Mouse (Mus musculus) liver, postnatal 0 days (tissue): ENCODE measurements around the gene Vps13a. TPM values are rescaled to one million over a fixed set of nuclear protein-coding genes. Genes with fewer than 3 reads are reported as not detected.

Experiments used
- ATAC-seq: fragments of 200-750 bp; cut with Nextera tagmentation; 2 replicates; pipeline ENCODE4 v1.8.0; 2017; ENCODE audit warnings: mild to moderate bottlenecking, moderate library complexity
- DNase-seq: peaks from one replicate; pipeline ENCODE4 v3.0.0-alpha.2; 2016
- H3K27ac ChIP-seq: fragments of 300-500 bp; sonication (generic); 2 replicates; pipeline ENCODE4 v1.5.1; 2014; ENCODE audit warnings: antibody characterized with exemption, moderate library complexity, mild to moderate bottlenecking, low read depth
- H3K27me3 ChIP-seq: fragments of 300-500 bp; sonication (generic); 2 replicates; pipeline ENCODE4 v1.6.1; 2014; ENCODE audit warnings: low read length, control low read depth, mixed read lengths; ENCODE audit not compliant: insufficient read depth
- H3K36me3 ChIP-seq: fragments of 300-500 bp; sonication (generic); replicated peaks from 2 replicates; pipeline ENCODE4 v1.6.1; 2014; ENCODE audit warnings: mild to moderate bottlenecking, control low read depth, low read length, moderate library complexity, mixed read lengths; ENCODE audit not compliant: insufficient read depth
- H3K4me1 ChIP-seq: fragments of 300-500 bp; sonication (generic); 2 replicates; pipeline ENCODE4 v1.6.1; 2014; ENCODE audit warnings: antibody characterized with exemption, mild to moderate bottlenecking, control low read depth; ENCODE audit not compliant: insufficient read depth
- H3K4me2 ChIP-seq: fragments of 300-500 bp; sonication (generic); 2 replicates; pipeline ENCODE4 v1.6.1; 2014; ENCODE audit warnings: low read depth, mild to moderate bottlenecking, low read length, moderate library complexity, mixed read lengths
- H3K4me3 ChIP-seq: fragments of 300-500 bp; sonication (generic); 2 replicates; pipeline ENCODE4 v1.5.1; 2014; ENCODE audit warnings: low read depth, low read length
- H3K9ac ChIP-seq: fragments of 300-500 bp; sonication (generic); replicated peaks from 2 replicates; pipeline ENCODE4 v1.6.1; 2014; ENCODE audit warnings: mild to moderate bottlenecking, moderate library complexity
- H3K9me3 ChIP-seq: fragments of 300-500 bp; sonication (generic); 2 replicates; pipeline ENCODE4 v1.6.1; 2016; ENCODE audit warnings: mild to moderate bottlenecking, control low read depth, low read length, mixed read lengths
- CTCF ChIP-seq: sonication (generic); IDR thresholded peaks from 2 replicates; pipeline ENCODE4 v1.5.1; 2016; ENCODE audit warnings: antibody characterized with exemption, low read depth
- EP300 ChIP-seq: IDR thresholded peaks from 2 replicates; pipeline ENCODE4 v1.6.1; 2016; ENCODE audit warnings: antibody characterized with exemption, low read depth, mild to moderate bottlenecking
- WGBS: fragments of 180-500 bp; shearing (Covaris S2); extraction: QIAGEN DNeasy Blood & Tissue Kit; methylation state at CpG from one replicate; pipeline ENCODE4 v1.1.7; 2014; ENCODE audit not compliant: insufficient replicate concordance; 5-methylcytosine and 5-hydroxymethylcytosine counted together
- polyA plus RNA-seq: library from polyadenylated mRNA; unstranded; fragments of >200 nt; fragmentation: Nextera tagmentation; extraction: Ambion mirVana; gene quantifications from 2 replicates; pipeline ENCODE4 v1.2.1, GENCODE M21; 2015

The Vps13a gene
- polyA plus RNA-seq, 1 experiment from 2014 or later: 6.2 TPM

GRCm38 (mm10) chr19:16753151-16753550 lies 27.6 kb downstream of the Vps13a start:
- 75% methylated on average over 3 of the region's 3 CpGs for WGBS
- TF ChIP-seq EP300 (no peak), CTCF (no peak)
- H3K4me1 ChIP-seq: no peaks in the 10 kb centered on the region

DNA sequence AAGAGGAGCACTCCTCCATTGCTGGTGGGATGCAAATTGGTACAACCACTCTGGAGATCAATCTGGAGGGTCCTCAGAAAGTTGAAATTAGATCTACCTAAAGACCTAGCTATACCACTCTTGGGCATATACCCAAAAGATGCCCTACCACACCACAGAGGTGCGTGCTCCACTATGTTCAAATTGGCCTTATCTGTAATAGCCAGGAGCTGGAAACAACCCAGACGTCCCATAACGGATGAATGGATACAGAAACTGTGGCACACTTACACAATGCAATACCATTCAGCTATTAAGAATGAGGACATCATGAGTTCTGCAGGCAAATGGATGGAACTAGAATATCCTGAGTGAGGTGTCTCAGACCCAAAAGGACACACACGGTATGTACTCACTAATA lies 43.9 kb downstream of the Vps13a start:
- no peaks in the 10 kb centered on the region for H3K9me3 ChIP-seq
- no peak overlapping the region for H3K4me3 ChIP-seq
- no peaks in the 10 kb centered on the region for H3K27me3 ChIP-seq
- no peak overlapping the region for H3K4me2 ChIP-seq
- no peak overlapping the region for H3K9ac ChIP-seq
- TF ChIP-seq EP300: no peak
- no peak for TF ChIP-seq CTCF
- no peak for ATAC-seq
- H3K27ac ChIP-seq: no peak overlapping the region
- H3K4me1 ChIP-seq: no peaks in the 10 kb centered on the region
- 67% methylated on average over 4 of the region's 4 CpGs for WGBS
- no peak for DNase-seq
- H3K36me3 ChIP-seq: peaks cover 15% of the 10 kb centered on the region

More at GRCm38 (mm10) chr19:16753151-16753550, 27.6 kb downstream of the Vps13a start:
- DNase-seq: no peak
- no peaks in the 10 kb centered on the region for H3K27me3 ChIP-seq
- H3K9me3 ChIP-seq: no peaks in the 10 kb centered on the region
- H3K36me3 ChIP-seq: peaks cover 17% of the 10 kb centered on the region; the same call in 1 of the 2 replicates
- no peak overlapping the region for H3K27ac ChIP-seq
- no peak overlapping the region for H3K4me2 ChIP-seq
- no peak overlapping the region for H3K4me3 ChIP-seq
- H3K9ac ChIP-seq: no peak overlapping the region
- ATAC-seq: no peak

- WGBS: 58% methylated on average over 2 of the region's 2 CpGs
- Histone ChIP-seq H3K27ac (no peak overlapping the region), H3K4me2 (no peak overlapping the region), H3K4me1 (no peaks in the 10 kb centered on the region), H3K9me3 (no peaks in the 10 kb centered on the region), H3K4me3 (no peak overlapping the region), H3K36me3 (peaks cover 12% of the 10 kb centered on the region), H3K9ac (no peak overlapping the region), H3K27me3 (no peaks in the 10 kb centered on the region)
- peak; percentile 41 for TF ChIP-seq CTCF
- TF ChIP-seq EP300: no peak
- no peak for DNase-seq
- ATAC-seq: no peak
These were observed 52.0 kb downstream of the Vps13a start for GRCm38 (mm10) chr19:16728729-16729128.

DNA sequence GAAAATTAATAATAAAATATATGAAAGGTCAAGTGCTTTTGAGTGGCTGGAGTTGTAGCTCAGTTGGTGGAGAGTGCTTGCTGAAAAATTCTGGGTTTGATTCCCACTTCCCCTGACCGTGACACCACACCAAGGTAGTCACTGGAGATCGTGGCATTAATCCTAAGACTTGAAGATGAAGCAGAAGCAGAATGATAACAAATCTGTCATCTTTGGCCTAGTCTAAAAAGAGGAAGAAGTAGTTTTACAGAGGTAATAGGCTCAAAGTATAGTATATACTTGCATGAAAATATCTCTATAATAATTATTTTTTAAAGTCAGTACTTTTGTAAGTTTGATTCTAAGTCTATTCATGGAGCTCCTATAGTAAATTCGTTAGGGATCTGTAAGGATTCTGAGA lies 65.5 kb downstream of the Vps13a start:
- DNase-seq (no peak), ATAC-seq (no peak)
- 76% methylated on average over 3 of the region's 3 CpGs for WGBS
- Histone ChIP-seq H3K27ac (no peak overlapping the region), H3K9ac (no peak overlapping the region), H3K4me1 (no peaks in the 10 kb centered on the region), H3K27me3 (no peaks in the 10 kb centered on the region), H3K36me3 (no peaks in the 10 kb centered on the region; the same call in 1 of the 2 replicates), H3K9me3 (no peaks in the 10 kb centered on the region), H3K4me2 (no peak overlapping the region), H3K4me3 (no peak overlapping the region)
- TF ChIP-seq CTCF (no peak), EP300 (no peak)

GRCm38 (mm10) chr19:16701790-16702189 lies 78.9 kb downstream of the Vps13a start:
- Histone ChIP-seq H3K27ac (no peak overlapping the region), H3K36me3 (no peaks in the 10 kb centered on the region), H3K27me3 (no peaks in the 10 kb centered on the region), H3K9ac (no peak overlapping the region), H3K9me3 (no peaks in the 10 kb centered on the region), H3K4me3 (no peak overlapping the region), H3K4me2 (no peak overlapping the region), H3K4me1 (no peaks in the 10 kb centered on the region)
- WGBS: 54% methylated on average over 1 of the region's 1 CpGs
- DNase-seq: no peak
- ATAC-seq: no peak
- TF ChIP-seq CTCF: no peak
- no peak for TF ChIP-seq EP300

DNA sequence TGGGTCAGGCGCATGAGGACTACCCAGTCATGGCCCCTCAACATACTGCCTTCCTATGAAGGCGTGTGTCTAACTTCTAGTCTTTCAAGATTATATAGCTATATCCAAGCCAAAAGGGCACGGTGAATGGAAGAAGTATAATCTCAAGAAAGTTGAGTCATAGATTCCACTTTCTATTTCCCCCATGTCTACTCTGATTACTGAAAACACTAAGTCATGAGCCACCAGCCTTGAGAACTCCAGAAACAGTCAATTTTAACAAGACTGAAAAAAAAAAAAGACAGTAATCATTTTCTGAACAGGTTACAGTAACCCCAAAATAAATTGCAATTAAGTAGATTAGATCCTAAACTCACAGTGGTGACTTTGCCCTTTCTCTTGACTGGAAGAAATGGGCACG lies 95.8 kb downstream of the Vps13a start:
- Histone ChIP-seq H3K4me2 (no peak overlapping the region), H3K4me3 (no peak overlapping the region), H3K36me3 (peaks cover 13% of the 10 kb centered on the region), H3K27ac (no peak overlapping the region), H3K4me1 (no peaks in the 10 kb centered on the region), H3K9ac (no peak overlapping the region), H3K9me3 (no peaks in the 10 kb centered on the region), H3K27me3 (no peaks in the 10 kb centered on the region)
- ATAC-seq (no peak), DNase-seq (no peak)
- TF ChIP-seq EP300 (no peak), CTCF (no peak)
- WGBS: 87% methylated on average over 4 of the region's 4 CpGs

- 79% methylated on average over 2 of the region's 2 CpGs for WGBS
- H3K4me3 ChIP-seq: no peak overlapping the region
These were observed 96.5 kb downstream of the Vps13a start for GRCm38 (mm10) chr19:16684210-16684609.

More at GRCm38 (mm10) chr19:16684210-16684609, 96.5 kb downstream of the Vps13a start:
- ATAC-seq: no peak
- Histone ChIP-seq H3K4me1 (no peaks in the 10 kb centered on the region), H3K9me3 (no peaks in the 10 kb centered on the region), H3K36me3 (peaks cover 13% of the 10 kb centered on the region), H3K27ac (no peak overlapping the region), H3K4me2 (no peak overlapping the region), H3K9ac (no peak overlapping the region), H3K27me3 (no peaks in the 10 kb centered on the region)
- TF ChIP-seq CTCF: no peak
- TF ChIP-seq EP300: no peak
- DNase-seq: no peak
